9 mouse cellular contexts compared by ENCODE assay signal in the genomic region with DNA sequence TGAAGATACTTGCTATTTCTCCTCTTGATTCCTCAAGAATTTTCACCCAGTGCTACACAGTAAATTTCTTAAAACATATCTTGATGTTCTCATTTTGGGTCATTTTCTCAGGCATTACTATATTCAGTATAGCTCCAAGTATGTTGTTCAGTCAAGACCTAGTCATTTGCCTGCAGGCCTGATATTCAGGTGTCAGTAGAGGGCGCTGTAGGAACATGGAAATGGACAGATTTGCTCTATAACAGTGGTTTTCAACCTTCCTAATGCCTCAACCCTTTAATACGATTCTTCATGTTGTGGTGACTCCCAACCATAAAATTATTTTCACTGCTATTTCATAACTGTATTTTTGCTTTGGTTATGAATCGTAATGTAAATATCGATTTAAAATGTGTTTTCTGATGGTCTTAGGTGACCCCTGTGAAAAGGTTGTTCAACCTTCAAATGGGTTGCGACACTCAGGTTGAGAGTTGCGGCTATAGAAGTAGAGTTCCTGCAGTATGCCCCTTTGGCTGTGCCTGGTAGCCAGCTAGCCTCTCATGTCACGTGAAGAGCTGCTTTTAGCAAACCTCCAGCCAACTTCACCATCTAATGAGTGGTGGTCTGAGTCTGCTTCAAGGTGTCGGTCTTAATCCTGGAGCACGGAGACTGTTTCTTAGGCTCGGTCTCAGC. TPM values are rescaled to one million over a fixed set of nuclear protein-coding genes. Genes with fewer than 3 reads are reported as not detected.
A peak's percentile ranks its signal among the peaks of the same experiment; 100 is the strongest.
DNase-seq lines count a peak whose midpoint lies in the region; ATAC-seq and TF ChIP-seq lines count a peak whose summit lies in the region.
"Had no signal": no experiment of that assay in that cellular context is flagged by ENCODE, and none has a peak within 500 bp of the region (broad histone marks: within the 10 kb centered on the region; RNA-seq: fewer than 3 reads in every experiment).

No protein-coding gene starts in this region.

- H3K36me3 ChIP-seq in thymus, adult 2 months (ENCODE audit: control insufficient read depth, insufficient read depth, low read length): no peaks in the 10 kb centered on the region
- H3K36me3 ChIP-seq in forebrain, embryonic 14.5 days (ENCODE audit: control insufficient read depth, insufficient read depth, low read length): no peaks in the 10 kb centered on the region
- no peaks in the 10 kb centered on the region for H3K36me3 ChIP-seq in liver, embryonic 16.5 days (ENCODE audit: control insufficient read depth, insufficient read depth)
- H3K36me3 ChIP-seq: stomach, embryonic 15.5 days had no signal

- no peak for ATAC-seq in forebrain, embryonic 14.5 days
- ATAC-seq in liver, embryonic 16.5 days (ENCODE audit: low read depth): peak; percentile 64
- no peak for ATAC-seq in erythroid progenitor cell, adult 5-6 weeks (replicated peaks; ENCODE audit: low FRiP score, poor library complexity, severe bottlenecking)

- H3K4me3 ChIP-seq in thymus, adult 2 months (ENCODE audit: control insufficient read depth, insufficient read depth, low read length): no peak overlapping the region
- no peak overlapping the region for H3K4me3 ChIP-seq in bone marrow, adult 2 months (replicated peaks; ENCODE audit: control insufficient read depth, low read depth, low read length)
- no peak overlapping the region for H3K4me3 ChIP-seq in forebrain, embryonic 14.5 days (ENCODE audit: low read depth, low read length)
- no peak overlapping the region for H3K4me3 ChIP-seq in liver, embryonic 16.5 days (ENCODE audit: low read depth, low read length)
- H3K4me3 ChIP-seq: stomach, embryonic 15.5 days had no signal

- 63% methylated on average over 10 of the region's 10 CpGs for WGBS in thymus, adult 2 months
- WGBS in bone marrow, adult 2 months: 48% methylated on average over 10 of the region's 10 CpGs
- WGBS in forebrain, embryonic 14.5 days: 60% methylated on average over 10 of the region's 10 CpGs
- WGBS in liver, embryonic 16.5 days (ENCODE audit: insufficient replicate concordance): 44% methylated on average over 10 of the region's 10 CpGs

- DNase-seq in thymus, adult 2 months: peak; percentile 58
- DNase-seq in thymus, adult 18-20 months: no peak
- peak; percentile 87 for DNase-seq in forebrain, embryonic 14.5 days (ENCODE audit: low spot score)
- peak; percentile 74 for DNase-seq in kidney, postnatal 14 days
- DNase-seq in retina, postnatal 7 days (ENCODE audit: low read depth, low spot score): peak; percentile 63

- no peak for TF ChIP-seq POLR2A in thymus, adult 2 months (IDR thresholded peaks at IDR 0.05; ENCODE audit: control insufficient read depth, extremely low read depth, insufficient read depth, low read length, poor library complexity)
- TF ChIP-seq POLR2A in bone marrow, adult 2 months (IDR thresholded peaks at IDR 0.05; ENCODE audit: borderline replicate concordance, control insufficient read depth, low read depth, low read length): no peak

- H3K9me3 ChIP-seq in forebrain, embryonic 14.5 days (replicated peaks; ENCODE audit: control insufficient read depth, low read length): no peaks in the 10 kb centered on the region
- no peaks in the 10 kb centered on the region for H3K9me3 ChIP-seq in liver, embryonic 16.5 days (replicated peaks; ENCODE audit: control insufficient read depth, low read length)
- H3K9me3 ChIP-seq: stomach, embryonic 15.5 days had no signal

- no peak overlapping the region for H3K9ac ChIP-seq in forebrain, embryonic 14.5 days (ENCODE audit: low read length)
- no peak overlapping the region for H3K9ac ChIP-seq in liver, embryonic 16.5 days (ENCODE audit: low read depth, low read length)
- H3K9ac ChIP-seq: stomach, embryonic 15.5 days had no signal

- no peak overlapping the region for H3K27ac ChIP-seq in thymus, adult 2 months (ENCODE audit: control insufficient read depth, insufficient read depth, low read length)
- H3K27ac ChIP-seq in bone marrow, adult 2 months (ENCODE audit: control insufficient read depth, insufficient read depth, low read depth, low read length, poor library complexity): no peak overlapping the region
- H3K27ac ChIP-seq in forebrain, embryonic 14.5 days (ENCODE audit: low read depth, low read length): no peak overlapping the region
- no peak overlapping the region for H3K27ac ChIP-seq in liver, embryonic 16.5 days (ENCODE audit: low read length)
- H3K27ac ChIP-seq: stomach, embryonic 15.5 days had no signal

- H3K27me3 ChIP-seq in thymus, adult 2 months (ENCODE audit: control insufficient read depth, insufficient read depth, low read length): no peaks in the 10 kb centered on the region
- H3K27me3 ChIP-seq in forebrain, embryonic 14.5 days (replicated peaks; ENCODE audit: control insufficient read depth, insufficient read depth, low read length): no peaks in the 10 kb centered on the region
- no peaks in the 10 kb centered on the region for H3K27me3 ChIP-seq in liver, embryonic 16.5 days (ENCODE audit: control insufficient read depth, insufficient read depth, low read depth, low read length)
- H3K27me3 ChIP-seq: stomach, embryonic 15.5 days had no signal

- no peaks in the 10 kb centered on the region for H3K4me1 ChIP-seq in thymus, adult 2 months (replicated peaks; ENCODE audit: control insufficient read depth, insufficient read depth, low read length)
- no peaks in the 10 kb centered on the region for H3K4me1 ChIP-seq in bone marrow, adult 2 months (ENCODE audit: control insufficient read depth, insufficient read depth, low read length)
- H3K4me1 ChIP-seq in forebrain, embryonic 14.5 days (ENCODE audit: control insufficient read depth, insufficient read depth, low read length): no peaks in the 10 kb centered on the region
- no peaks in the 10 kb centered on the region for H3K4me1 ChIP-seq in liver, embryonic 16.5 days (ENCODE audit: control insufficient read depth, low read depth, low read length)

- no peak overlapping the region for H3K4me2 ChIP-seq in forebrain, embryonic 14.5 days (ENCODE audit: low read length)
- H3K4me2 ChIP-seq in liver, embryonic 16.5 days (ENCODE audit: low read depth, low read length): no peak overlapping the region
- H3K4me2 ChIP-seq: stomach, embryonic 15.5 days had no signal

- no peak for TF ChIP-seq CTCF in thymus, adult 2 months (IDR thresholded peaks at IDR 0.05; ENCODE audit: borderline replicate concordance, control insufficient read depth, extremely low read depth, insufficient read depth, low read length, poor library complexity)
- TF ChIP-seq CTCF in bone marrow, adult 2 months (IDR thresholded peaks at IDR 0.05; ENCODE audit: control insufficient read depth, insufficient read depth, low read length): peak; percentile 23; the same call in 1 of the 2 replicates

RNA-seq across cellular contexts. Expression of gene Cops7b, which starts 35.9 kb away (rescaled TPM):
- 61.2 and 67.6 TPM in 2 replicates for polyA plus RNA-seq in thymus, adult 2 months (2012; rRNA removed)
- 7.3 and 19.4 TPM in 2 replicates for polyA plus RNA-seq in bone marrow, adult 2 months (2011; ENCODE audit: insufficient read depth, insufficient read length, low replicate concordance, missing spikeins)
- polyA plus RNA-seq in forebrain, embryonic 14.5 days (2014; fragmentation: Nextera tagmentation; extraction: Ambion mirVana): 61.7 and 65.4 TPM in 2 replicates
- polyA plus RNA-seq in liver, embryonic 16.5 days (2015; fragmentation: Nextera tagmentation; extraction: Ambion mirVana): 11.6 and 11.8 TPM in 2 replicates
- 1.7 and 10.5 TPM in 2 replicates for total RNA-seq in erythroid progenitor cell, adult 5-6 weeks (2015; ENCODE audit: low replicate concordance)
- 4.9 and 5.5 TPM in 2 replicates for total RNA-seq in erythroid progenitor cell, adult 5-6 weeks (2017; ENCODE audit: low replicate concordance)

RNA-seq across cellular contexts. Expression of gene Pde6d, which starts 36.2 kb away (rescaled TPM):
- polyA plus RNA-seq in thymus, adult 2 months (2012; rRNA removed): 19.9 and 23.4 TPM in 2 replicates
- polyA plus RNA-seq in bone marrow, adult 2 months (2011; ENCODE audit: insufficient read depth, insufficient read length, low replicate concordance, missing spikeins): 11.2 and 15.6 TPM in 2 replicates
- polyA plus RNA-seq in forebrain, embryonic 14.5 days (2014; fragmentation: Nextera tagmentation; extraction: Ambion mirVana): 78.1 and 86.3 TPM in 2 replicates
- polyA plus RNA-seq in liver, embryonic 16.5 days (2015; fragmentation: Nextera tagmentation; extraction: Ambion mirVana): 20.2 and 21.7 TPM in 2 replicates
- total RNA-seq in erythroid progenitor cell, adult 5-6 weeks (2015; ENCODE audit: low replicate concordance): 23.4 and 26.8 TPM in 2 replicates
- 4.3 and 13.6 TPM in 2 replicates for total RNA-seq in erythroid progenitor cell, adult 5-6 weeks (2017; ENCODE audit: low replicate concordance)

RNA-seq across cellular contexts. Expression of gene Nppc, which starts 51.8 kb away (rescaled TPM):
- polyA plus RNA-seq in thymus, adult 2 months (2012; rRNA removed): 0.89 and 1.2 TPM in 2 replicates
- not detected in 2 replicates for polyA plus RNA-seq in bone marrow, adult 2 months (2011; ENCODE audit: insufficient read depth, insufficient read length, low replicate concordance, missing spikeins)
- polyA plus RNA-seq in forebrain, embryonic 14.5 days (2014; fragmentation: Nextera tagmentation; extraction: Ambion mirVana): 2.3 and 3.1 TPM in 2 replicates
- not detected in 2 replicates for polyA plus RNA-seq in liver, embryonic 16.5 days (2015; fragmentation: Nextera tagmentation; extraction: Ambion mirVana)
- not detected in 2 replicates for total RNA-seq in erythroid progenitor cell, adult 5-6 weeks (2015; ENCODE audit: low replicate concordance)
- not detected in 2 replicates for total RNA-seq in erythroid progenitor cell, adult 5-6 weeks (2017; ENCODE audit: low replicate concordance)

Comparison
In these comparisons a context has a peak if more than half of its experiments do, and no peak if none do; other contexts are left out.
1. DNase-seq: peak in thymus, adult 2 months (single experiment), forebrain, embryonic 14.5 days (single experiment), kidney, postnatal 14 days (single experiment) and retina, postnatal 7 days (single experiment); none in thymus, adult 18-20 months (0 of 2).